Mouse (Mus musculus) heart, embryonic 14.5 days (tissue): ENCODE results near the gene Gnb5. TPM values are rescaled to one million over a fixed set of nuclear protein-coding genes. Genes with fewer than 3 reads are reported as not detected.
A peak's percentile ranks its signal among the peaks of the same experiment; 100 is the strongest.

Experiments
- ATAC-seq: fragments of 200-750 bp; cut with Nextera tagmentation; 2 replicates; pipeline ENCODE4 v1.8.0; 2017; ENCODE audit warnings: low read depth, moderate TSS enrichment; ENCODE audit not compliant: insufficient number of reproducible peaks, insufficient read depth, low FRiP score
- H3K27ac ChIP-seq, 2 experiments: fragments of 200-500 bp in 1 of 2; fragments of 300-500 bp in 1 of 2; sonication (generic) in 1 of 2; replicated peaks in 1 of 2; 2 replicates each; pipeline ENCODE4 v1.5.1; 2012 to 2014; ENCODE audit warnings: low read depth in 2 of 2, low read length in 2 of 2, control low read depth in 1 of 2, mild to moderate bottlenecking in 1 of 2, mixed read lengths in 1 of 2; ENCODE audit not compliant: control insufficient read depth in 1 of 2, insufficient read depth in 1 of 2
- H3K27me3 ChIP-seq: fragments of 300-500 bp; sonication (generic); 2 replicates; pipeline ENCODE4 v1.6.1; 2014; ENCODE audit warnings: mild to moderate bottlenecking, low read length, control low read depth; ENCODE audit not compliant: control insufficient read depth, insufficient read depth
- H3K36me3 ChIP-seq: fragments of 300-500 bp; sonication (generic); 2 replicates; pipeline ENCODE4 v1.6.1; 2014; ENCODE audit warnings: mild to moderate bottlenecking, control low read depth, low read length, mixed read lengths; ENCODE audit not compliant: control insufficient read depth, insufficient read depth
- H3K4me1 ChIP-seq, 2 experiments: fragments of 200-500 bp in 1 of 2; fragments of 300-500 bp in 1 of 2; sonication (generic) in 1 of 2; 2 replicates each; pipeline ENCODE4 v1.6.1; 2012 to 2014; ENCODE audit warnings: low read length in 2 of 2, control low read depth in 1 of 2, mixed read lengths in 1 of 2; ENCODE audit not compliant: control insufficient read depth in 2 of 2, insufficient read depth in 2 of 2
- H3K4me2 ChIP-seq: fragments of 300-500 bp; sonication (generic); 2 replicates; pipeline ENCODE4 v1.6.1; 2014; ENCODE audit warnings: mild to moderate bottlenecking, low read length
- H3K4me3 ChIP-seq, 2 experiments: fragments of 200-500 bp in 1 of 2; fragments of 300-500 bp in 1 of 2; sonication (generic) in 1 of 2; 2 replicates each; pipeline ENCODE4 v1.5.1; 2012 to 2014; ENCODE audit warnings: low read length in 2 of 2, mild to moderate bottlenecking in 2 of 2, control low read depth in 1 of 2, low read depth in 1 of 2, moderate library complexity in 1 of 2; ENCODE audit not compliant: control insufficient read depth in 1 of 2, insufficient read depth in 1 of 2
- H3K9ac ChIP-seq: fragments of 300-500 bp; sonication (generic); 2 replicates; pipeline ENCODE4 v1.6.1; 2014; ENCODE audit warnings: mild to moderate bottlenecking, low read length
- H3K9me3 ChIP-seq: fragments of 300-500 bp; sonication (generic); 2 replicates; pipeline ENCODE4 v1.6.1; 2016; ENCODE audit warnings: low read length, control low read depth; ENCODE audit not compliant: control insufficient read depth
- WGBS: fragments of 180-500 bp; shearing (Covaris S2); extraction: QIAGEN DNeasy Blood & Tissue Kit; methylation state at CpG from one replicate; pipeline ENCODE4 v1.1.7; 2014; 5-methylcytosine and 5-hydroxymethylcytosine counted together
- polyA plus RNA-seq: library from polyadenylated mRNA; unstranded; fragments of >200 nt; fragmentation: Nextera tagmentation; extraction: Ambion mirVana; gene quantifications from 2 replicates; pipeline ENCODE4 v1.2.1, GENCODE M21; 2014

Gnb5 gene
- polyA plus RNA-seq, 1 experiment from 2014 or later: 66.5 TPM

GRCm38 (mm10) chr9:75283636-75284035 lies 22.5 kb upstream of the Gnb5 start:
- H3K27me3 ChIP-seq: peaks cover 6% of the 10 kb centered on the region; the same call in 1 of the 2 replicates
- H3K4me3 ChIP-seq: no peak overlapping the region
- WGBS: 57% methylated on average over 8 of the region's 8 CpGs
- no peaks in the 10 kb centered on the region for H3K4me1 ChIP-seq
- ATAC-seq: no peak
- H3K4me2 ChIP-seq: no peak overlapping the region
- H3K9me3 ChIP-seq: no peaks in the 10 kb centered on the region
- no peak overlapping the region for H3K27ac ChIP-seq
- H3K9ac ChIP-seq: no peak overlapping the region
- no peaks in the 10 kb centered on the region for H3K36me3 ChIP-seq

- H3K4me2 ChIP-seq: no peak overlapping the region
- H3K36me3 ChIP-seq: no peaks in the 10 kb centered on the region
- H3K9ac ChIP-seq: no peak overlapping the region
- 0 out of 4 replicates have a peak, but pooled peaks cover 0 to 5% of the 10 kb centered on the region in 2 experiments for H3K4me1 ChIP-seq
- no peak for ATAC-seq
- H3K9me3 ChIP-seq: no peaks in the 10 kb centered on the region
- H3K27me3 ChIP-seq: peaks cover 6% of the 10 kb centered on the region; the same call in 1 of the 2 replicates
- H3K4me3 ChIP-seq: no peak overlapping the region
- 77% methylated on average over 6 of the region's 6 CpGs for WGBS
- no peak overlapping the region for H3K27ac ChIP-seq
Measured at GRCm38 (mm10) chr9:75285363-75285762, 20.7 kb upstream of the Gnb5 start.

DNA sequence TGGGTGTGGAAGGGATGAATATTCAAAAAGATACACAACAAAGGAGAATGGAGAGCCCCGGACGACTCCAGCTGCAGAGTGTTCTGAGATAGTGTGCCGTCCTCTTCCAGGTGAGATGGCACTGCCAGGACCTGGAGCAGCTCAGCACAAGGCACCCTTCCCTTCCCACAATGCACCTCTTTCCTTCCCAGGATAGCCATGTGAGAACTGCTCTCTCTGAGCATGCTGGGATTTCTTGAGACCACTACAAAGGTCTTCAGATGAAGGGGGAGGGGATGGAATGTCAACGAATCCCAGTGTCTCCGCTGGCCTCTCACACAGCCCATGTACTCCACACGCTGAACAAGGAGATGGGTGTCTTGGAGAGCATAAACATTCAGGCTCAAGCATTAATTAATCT lies 18.5 kb upstream of the Gnb5 start:
- Histone ChIP-seq H3K9ac (no peak overlapping the region), H3K36me3 (no peaks in the 10 kb centered on the region), H3K4me3 (no peak overlapping the region), H3K27me3 (no peaks in the 10 kb centered on the region), H3K4me1 (0 out of 4 replicates have a peak, but pooled peaks cover 0 to 5% of the 10 kb centered on the region in 2 experiments), H3K9me3 (no peaks in the 10 kb centered on the region), H3K4me2 (no peak overlapping the region), H3K27ac (no peak overlapping the region)
- WGBS: 72% methylated on average over 6 of the region's 6 CpGs
- ATAC-seq: no peak

- Histone ChIP-seq H3K9me3 (no peaks in the 10 kb centered on the region), H3K27me3 (no peaks in the 10 kb centered on the region), H3K4me1 (0 out of 4 replicates have a peak, but pooled peaks cover 0 to 5% of the 10 kb centered on the region in 2 experiments), H3K4me2 (no peak overlapping the region), H3K36me3 (no peaks in the 10 kb centered on the region), H3K27ac (no peak overlapping the region), H3K9ac (no peak overlapping the region; the same call in 1 of the 2 replicates), H3K4me3 (no peak overlapping the region)
- 41% methylated on average over 4 of the region's 4 CpGs for WGBS
- no peak for ATAC-seq
Measured at GRCm38 (mm10) chr9:75289545-75289944, 16.5 kb upstream of the Gnb5 start.

- 76% methylated on average over 2 of the region's 2 CpGs for WGBS
- no peak for ATAC-seq
Measured at GRCm38 (mm10) chr9:75299342-75299741, 6.7 kb upstream of the Gnb5 start.

GRCm38 (mm10) chr9:75303033-75303432 lies 3.1 kb upstream of the Gnb5 start:
- no peak for ATAC-seq
- 78% methylated on average over 2 of the region's 2 CpGs for WGBS
- Histone ChIP-seq H3K27me3 (no peaks in the 10 kb centered on the region), H3K4me3 (no peak overlapping the region), H3K4me1 (peaks cover 4 to 5% of the 10 kb centered on the region in 2 experiments; a peak in 2 of 4 replicates), H3K4me2 (no peak overlapping the region), H3K36me3 (no peaks in the 10 kb centered on the region), H3K27ac (no peak overlapping the region), H3K9me3 (no peaks in the 10 kb centered on the region), H3K9ac (no peak overlapping the region)

More at GRCm38 (mm10) chr9:75299342-75299741, 6.7 kb upstream of the Gnb5 start:
- peaks cover 4 to 5% of the 10 kb centered on the region in 2 experiments; a peak in 2 of 4 replicates for H3K4me1 ChIP-seq
- no peak overlapping the region for H3K4me3 ChIP-seq
- H3K27me3 ChIP-seq: no peaks in the 10 kb centered on the region
- H3K9ac ChIP-seq: no peak overlapping the region
- no peaks in the 10 kb centered on the region for H3K36me3 ChIP-seq
- no peak overlapping the region for H3K4me2 ChIP-seq
- H3K9me3 ChIP-seq: no peaks in the 10 kb centered on the region
- no peak overlapping the region for H3K27ac ChIP-seq

DNA sequence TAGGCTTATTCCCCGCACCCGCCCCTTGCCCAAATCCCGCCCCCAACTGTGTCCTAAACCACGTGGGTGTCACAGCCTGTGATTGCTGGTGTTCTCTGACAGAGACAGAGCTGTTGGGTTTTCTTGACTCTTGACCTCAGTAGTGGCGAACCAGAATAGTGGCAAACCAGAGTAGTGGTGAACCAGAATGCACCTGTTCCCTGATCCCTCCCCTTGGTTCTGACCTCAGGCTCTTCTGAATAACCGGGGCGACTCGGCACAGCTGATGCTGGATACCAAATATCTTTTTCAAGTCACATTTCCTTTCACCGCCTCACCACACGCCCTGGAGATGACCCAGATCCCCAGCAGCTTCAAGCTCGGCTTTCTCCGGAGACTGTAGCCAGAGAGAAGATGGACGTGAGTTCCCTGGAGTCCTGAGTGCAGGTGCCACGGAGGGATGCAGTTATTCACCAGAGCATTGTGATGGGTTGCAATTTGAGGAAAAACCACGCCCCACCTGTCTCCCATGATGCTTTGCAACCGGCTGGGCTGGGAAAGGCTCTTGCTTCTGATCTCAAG lies 2.3 kb upstream of the Gnb5 start:
- H3K27ac ChIP-seq: no peak overlapping the region
- H3K36me3 ChIP-seq: no peaks in the 10 kb centered on the region
- peak overlapping the region; percentile 44 for H3K4me2 ChIP-seq
- no peaks in the 10 kb centered on the region for H3K27me3 ChIP-seq
- no peaks in the 10 kb centered on the region for H3K9me3 ChIP-seq
- no peak overlapping the region for H3K9ac ChIP-seq
- no peak for ATAC-seq
- WGBS: 23% methylated on average over 16 of the region's 16 CpGs
- H3K4me1 ChIP-seq: peaks cover 4 to 5% of the 10 kb centered on the region in 2 experiments; a peak in 2 of 4 replicates
- H3K4me3 ChIP-seq: no peak overlapping the region

DNA sequence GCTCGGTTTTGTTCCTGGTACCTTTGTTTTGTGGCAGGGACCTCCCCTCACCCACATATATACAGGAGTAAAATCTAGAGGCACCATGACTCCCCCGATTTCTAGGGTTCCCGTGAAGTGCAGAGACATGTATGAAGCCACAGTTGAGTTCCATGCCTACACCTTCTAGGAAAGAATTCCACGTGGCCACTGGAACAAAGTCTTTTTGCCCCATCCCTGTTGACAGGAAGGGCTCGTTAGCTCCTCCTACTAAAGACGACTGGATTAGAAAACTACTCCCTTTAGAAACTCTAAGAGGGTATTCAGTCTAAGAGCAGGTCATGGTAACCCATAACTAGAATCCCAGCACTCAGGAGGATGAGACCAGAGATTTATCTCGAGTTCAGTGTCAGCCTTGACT lies 1.8 kb upstream of the Gnb5 start:
- Histone ChIP-seq H3K9me3 (no peaks in the 10 kb centered on the region), H3K9ac (no peak overlapping the region), H3K27ac (no peak overlapping the region), H3K27me3 (no peaks in the 10 kb centered on the region), H3K4me2 (peak overlapping the region; percentile 44), H3K4me1 (peaks cover 4 to 5% of the 10 kb centered on the region in 2 experiments; a peak in 2 of 4 replicates), H3K36me3 (no peaks in the 10 kb centered on the region), H3K4me3 (no peak overlapping the region)
- no peak for ATAC-seq
- 27% methylated on average over 7 of the region's 7 CpGs for WGBS
